Comparison of ENCODE assay signal across 33 mouse cellular contexts in genomic region chr17:6152941-6153340, GRCm38 (mm10).
"Had no signal": no experiment of that assay in that cellular context is flagged by ENCODE, and none has a peak within 500 bp of the region (broad histone marks: within the 10 kb centered on the region; RNA-seq: fewer than 3 reads in every experiment).

No protein-coding gene starts in this region.

- H3K27ac ChIP-seq: heart, embryonic 10.5 days; heart, embryonic 13.5 days; heart, embryonic 15.5 days; hindbrain, embryonic 10.5 days; hindbrain, embryonic 12.5 days; hindbrain, embryonic 13.5 days; hindbrain, embryonic 14.5 days; hindbrain, embryonic 15.5 days; hindbrain, postnatal 0 days; intestine, embryonic 15.5 days; kidney, embryonic 15.5 days; kidney, postnatal 0 days; layer of hippocampus, adult 2 months; left cerebral cortex, adult 2 months had no signal

- H3K4me2 ChIP-seq: heart, embryonic 11.5 days; heart, embryonic 12.5 days; heart, embryonic 13.5 days; heart, embryonic 15.5 days; hindbrain, embryonic 12.5 days; hindbrain, embryonic 13.5 days; hindbrain, embryonic 14.5 days; hindbrain, embryonic 15.5 days; intestine, embryonic 15.5 days; kidney, embryonic 15.5 days had no signal

- H3K27me3 ChIP-seq: heart, embryonic 12.5 days; heart, embryonic 13.5 days; heart, embryonic 15.5 days; hindbrain, embryonic 12.5 days; hindbrain, embryonic 13.5 days; hindbrain, embryonic 15.5 days; intestine, embryonic 15.5 days; kidney, embryonic 15.5 days had no signal

- DNase-seq: heart, postnatal 10 days; heart, postnatal 14 days; heart, postnatal 4 days; kidney, adult 11 months; kidney, adult 18-20 months; kidney, adult 2 months; kidney, adult 8-10 months; kidney, adult 9 months; kidney, postnatal 10 days; kidney, postnatal 14 days; kidney, postnatal 25 days; kidney, postnatal 36 days; kidney, postnatal 4 days; layer of hippocampus, adult 9-11 months; layer of hippocampus, postnatal 36 days had no signal

- H3K4me3 ChIP-seq: heart, embryonic 10.5 days; heart, embryonic 12.5 days; heart, embryonic 13.5 days; heart, embryonic 15.5 days; hindbrain, embryonic 10.5 days; hindbrain, embryonic 12.5 days; hindbrain, embryonic 13.5 days; hindbrain, embryonic 15.5 days; intestine, embryonic 15.5 days; kidney, embryonic 15.5 days; layer of hippocampus, adult 2 months; left cerebral cortex, adult 2 months had no signal

- H3K9me3 ChIP-seq: heart, embryonic 10.5 days; heart, embryonic 12.5 days; heart, embryonic 13.5 days; heart, embryonic 15.5 days; hindbrain, embryonic 10.5 days; hindbrain, embryonic 12.5 days; hindbrain, embryonic 13.5 days; hindbrain, embryonic 15.5 days; intestine, embryonic 15.5 days; kidney, embryonic 15.5 days had no signal

- H3K36me3 ChIP-seq: heart, embryonic 15.5 days; hindbrain, embryonic 12.5 days; hindbrain, embryonic 15.5 days; intestine, embryonic 15.5 days; kidney, embryonic 15.5 days had no signal

- ATAC-seq: hindbrain, embryonic 16.5 days; hindbrain, postnatal 0 days; intestine, embryonic 15.5 days; intestine, postnatal 0 days had no signal

- H3K9ac ChIP-seq: heart, embryonic 12.5 days; heart, embryonic 13.5 days; heart, embryonic 15.5 days; hindbrain, embryonic 12.5 days; hindbrain, embryonic 13.5 days; hindbrain, embryonic 14.5 days; hindbrain, embryonic 15.5 days; intestine, embryonic 15.5 days; kidney, embryonic 15.5 days had no signal

- H3K4me1 ChIP-seq: heart, embryonic 10.5 days; heart, embryonic 15.5 days; hindbrain, embryonic 10.5 days; hindbrain, embryonic 12.5 days; hindbrain, embryonic 13.5 days; hindbrain, embryonic 15.5 days; intestine, embryonic 15.5 days; kidney, embryonic 15.5 days had no signal
